Mouse (Mus musculus) forebrain, embryonic 16.5 days (tissue): ENCODE data around the gene Gm11032. TPM values are rescaled to one million over a fixed set of nuclear protein-coding genes. Genes with fewer than 3 reads are reported as not detected.

Experiments used
- ATAC-seq: fragments of 200-750 bp; cut with Nextera tagmentation; 2 replicates; pipeline ENCODE4 v1.8.0; 2017; ENCODE audit warnings: mild to moderate bottlenecking, moderate library complexity
- H3K27ac ChIP-seq: fragments of 300-500 bp; sonication (generic); 2 replicates; pipeline ENCODE4 v1.5.1; 2014; ENCODE audit warnings: low read length, control low read depth
- H3K27me3 ChIP-seq: fragments of 300-500 bp; sonication (generic); replicated peaks from 2 replicates; pipeline ENCODE4 v1.6.1; 2014; ENCODE audit warnings: low read length; ENCODE audit not compliant: control insufficient read depth, insufficient read depth
- H3K36me3 ChIP-seq: fragments of 300-500 bp; sonication (generic); 2 replicates; pipeline ENCODE4 v1.6.1; 2014; ENCODE audit not compliant: control insufficient read depth, insufficient read depth
- H3K4me1 ChIP-seq: fragments of 300-500 bp; sonication (generic); replicated peaks from 2 replicates; pipeline ENCODE4 v1.6.1; 2014; ENCODE audit warnings: low read length; ENCODE audit not compliant: control insufficient read depth, insufficient read depth
- H3K4me2 ChIP-seq: fragments of 300-500 bp; sonication (generic); 2 replicates; pipeline ENCODE4 v1.6.1; 2014; ENCODE audit warnings: mild to moderate bottlenecking, low read length, control low read depth
- H3K4me3 ChIP-seq: fragments of 300-500 bp; sonication (generic); replicated peaks from 2 replicates; pipeline ENCODE4 v1.5.1; 2014; ENCODE audit warnings: mild to moderate bottlenecking, low read length, control low read depth
- H3K9ac ChIP-seq: fragments of 300-500 bp; sonication (generic); replicated peaks from 2 replicates; pipeline ENCODE4 v1.6.1; 2014; ENCODE audit warnings: low read depth, low read length, control low read depth
- H3K9me3 ChIP-seq: fragments of 300-500 bp; sonication (generic); 2 replicates; pipeline ENCODE4 v1.6.1; 2016; ENCODE audit warnings: low read length; ENCODE audit not compliant: control insufficient read depth
- WGBS: fragments of 180-500 bp; shearing (Covaris S2); extraction: QIAGEN DNeasy Blood & Tissue Kit; methylation state at CpG from one replicate; pipeline ENCODE4 v1.1.7; 2014; 5-methylcytosine and 5-hydroxymethylcytosine counted together
- polyA plus RNA-seq: library from polyadenylated mRNA; unstranded; fragments of >200 nt; fragmentation: Nextera tagmentation; extraction: Ambion mirVana; gene quantifications from 2 replicates; pipeline ENCODE4 v1.2.1, GENCODE M21; 2015

The Gm11032 gene
- polyA plus RNA-seq, 1 experiment from 2014 or later, result not detected

DNA sequence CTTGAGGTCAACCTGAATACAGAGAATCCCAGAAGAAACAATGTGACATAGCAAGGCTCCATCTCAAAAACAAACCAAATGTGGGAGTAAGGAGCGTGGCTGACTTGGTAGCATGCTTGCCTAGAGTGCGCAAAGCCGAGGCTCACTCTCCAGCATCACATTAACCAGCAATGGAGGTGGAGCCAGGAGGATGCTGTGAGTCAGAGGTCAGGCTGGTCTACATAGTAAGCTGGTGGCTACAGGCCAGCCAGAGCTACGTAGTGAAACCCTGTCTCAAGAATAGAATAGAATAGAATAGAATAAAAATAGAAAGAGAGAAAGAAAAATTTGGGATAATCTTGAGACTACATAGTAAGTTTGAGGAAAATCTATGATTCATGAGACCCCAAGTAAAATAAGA is 2.0 kb downstream of the Gm11032 start:
- no peaks in the 10 kb centered on the region for H3K4me1 ChIP-seq
- no peak overlapping the region for H3K9ac ChIP-seq
- no peaks in the 10 kb centered on the region for H3K27me3 ChIP-seq
- no peak overlapping the region for H3K4me3 ChIP-seq
- H3K9me3 ChIP-seq, result no peaks in the 10 kb centered on the region
- H3K36me3 ChIP-seq, result no peaks in the 10 kb centered on the region
- ATAC-seq, result no peak
- 79% methylated on average over 4 of the region's 4 CpGs for WGBS
- no peak overlapping the region for H3K4me2 ChIP-seq
- no peak overlapping the region for H3K27ac ChIP-seq

DNA sequence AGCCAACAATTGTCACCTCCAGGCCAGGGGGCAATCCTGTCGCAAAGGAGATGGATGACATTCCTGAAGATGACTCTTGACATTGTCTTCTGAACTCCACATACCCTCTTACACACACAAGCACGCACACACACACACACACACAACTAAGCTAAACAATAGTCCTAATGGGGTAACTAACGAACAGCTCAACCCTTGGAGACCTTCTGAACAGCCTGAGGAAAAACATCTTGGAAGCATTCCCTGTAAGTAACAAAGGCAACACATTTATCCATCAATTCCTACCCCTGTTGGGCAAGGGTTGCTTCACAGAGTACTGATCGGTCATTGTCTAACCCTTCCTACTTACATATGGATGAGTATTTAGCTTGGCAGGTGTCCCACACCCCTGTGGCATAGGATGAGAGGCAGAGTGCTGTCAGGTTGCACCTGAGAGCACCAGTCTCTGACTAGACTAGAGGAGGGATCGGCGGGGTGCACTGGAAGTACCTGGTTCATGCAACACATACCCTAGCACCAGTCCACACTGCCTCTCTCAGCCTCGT is 2.6 kb downstream of the Gm11032 start:
- H3K4me3 ChIP-seq, result no peak overlapping the region
- no peaks in the 10 kb centered on the region for H3K4me1 ChIP-seq
- H3K27ac ChIP-seq, result no peak overlapping the region
- H3K9ac ChIP-seq, result no peak overlapping the region
- H3K4me2 ChIP-seq, result no peak overlapping the region
- H3K36me3 ChIP-seq, result no peaks in the 10 kb centered on the region
- no peaks in the 10 kb centered on the region for H3K9me3 ChIP-seq
- ATAC-seq, result no peak
- no peaks in the 10 kb centered on the region for H3K27me3 ChIP-seq
- 69% methylated on average over 7 of the region's 7 CpGs for WGBS

DNA sequence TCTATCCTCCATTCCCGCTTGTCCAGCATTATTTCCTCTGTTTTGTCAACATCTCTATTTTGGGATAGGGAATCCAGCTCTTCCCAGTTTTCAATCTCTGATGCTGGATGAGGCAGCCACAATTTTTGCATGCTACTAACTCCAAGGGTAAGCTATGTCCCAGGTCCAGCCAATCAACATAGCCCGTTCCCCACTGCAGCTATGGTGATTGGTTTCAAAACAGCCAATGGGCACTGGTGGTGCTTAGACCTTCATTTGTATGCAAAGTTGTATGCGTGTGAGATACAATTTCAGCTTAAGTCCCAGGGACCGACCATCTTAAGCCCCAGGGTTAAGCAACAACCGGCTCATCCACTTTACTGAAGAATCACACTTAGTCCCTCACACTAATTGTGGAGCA is 3.1 kb downstream of the Gm11032 start:
- Histone ChIP-seq H3K9ac (no peak overlapping the region), H3K27ac (no peak overlapping the region), H3K4me2 (no peak overlapping the region), H3K4me3 (no peak overlapping the region), H3K4me1 (no peaks in the 10 kb centered on the region), H3K36me3 (no peaks in the 10 kb centered on the region), H3K27me3 (no peaks in the 10 kb centered on the region), H3K9me3 (no peaks in the 10 kb centered on the region)
- no peak for ATAC-seq
- 57% methylated on average over 5 of the region's 5 CpGs for WGBS

DNA sequence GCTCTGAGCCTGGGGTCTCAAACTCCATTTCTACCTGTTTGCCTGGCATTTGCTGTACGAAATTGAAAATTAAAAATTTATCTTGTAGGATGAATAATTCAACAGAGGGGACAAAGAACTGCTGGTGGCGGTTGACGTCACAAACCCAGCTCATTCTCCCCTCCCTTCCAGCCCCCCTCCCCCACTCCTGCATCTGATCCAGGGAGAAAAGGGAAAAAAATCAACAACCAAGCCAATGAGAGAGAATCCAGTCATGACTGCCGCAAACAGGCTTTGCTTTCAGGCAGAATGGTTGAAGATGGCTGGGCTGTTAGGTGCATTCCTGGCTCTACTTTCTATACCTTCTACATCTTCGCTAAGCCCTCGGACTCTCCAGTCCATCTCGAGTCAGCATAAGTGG is 6.1 kb downstream of the Gm11032 start:
- H3K36me3 ChIP-seq, result no peaks in the 10 kb centered on the region
- H3K9ac ChIP-seq, result no peak overlapping the region
- no peak for ATAC-seq
- no peaks in the 10 kb centered on the region for H3K4me1 ChIP-seq
- WGBS, result 70% methylated on average over 7 of the region's 7 CpGs
- H3K27ac ChIP-seq, result no peak overlapping the region
- no peak overlapping the region for H3K4me2 ChIP-seq
- no peaks in the 10 kb centered on the region for H3K9me3 ChIP-seq
- H3K4me3 ChIP-seq, result no peak overlapping the region
- H3K27me3 ChIP-seq, result no peaks in the 10 kb centered on the region

DNA sequence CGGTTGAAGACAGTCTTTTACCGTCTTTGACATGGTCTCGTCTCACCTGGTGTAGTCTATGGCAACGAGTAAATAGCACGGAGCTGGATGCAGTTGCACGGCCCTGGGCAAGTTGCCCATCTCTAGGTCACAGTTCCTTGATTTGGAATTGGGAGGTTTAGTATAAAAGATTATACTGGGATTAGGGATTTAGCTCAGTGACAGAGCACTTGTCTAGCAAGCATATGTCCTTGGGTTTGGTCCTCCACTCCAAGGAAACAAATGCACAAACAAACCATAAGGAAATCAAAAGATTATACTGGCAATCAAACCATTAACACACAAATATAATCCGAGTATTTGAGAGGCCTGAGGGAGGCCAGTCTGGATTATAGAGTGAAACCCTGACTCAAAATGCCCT is 7.8 kb downstream of the Gm11032 start:
- Histone ChIP-seq H3K4me3 (no peak overlapping the region), H3K4me1 (no peaks in the 10 kb centered on the region), H3K9me3 (no peaks in the 10 kb centered on the region), H3K27ac (no peak overlapping the region), H3K4me2 (no peak overlapping the region), H3K27me3 (no peaks in the 10 kb centered on the region), H3K9ac (no peak overlapping the region), H3K36me3 (no peaks in the 10 kb centered on the region)
- 43% methylated on average over 7 of the region's 7 CpGs for WGBS
- ATAC-seq, result no peak

DNA sequence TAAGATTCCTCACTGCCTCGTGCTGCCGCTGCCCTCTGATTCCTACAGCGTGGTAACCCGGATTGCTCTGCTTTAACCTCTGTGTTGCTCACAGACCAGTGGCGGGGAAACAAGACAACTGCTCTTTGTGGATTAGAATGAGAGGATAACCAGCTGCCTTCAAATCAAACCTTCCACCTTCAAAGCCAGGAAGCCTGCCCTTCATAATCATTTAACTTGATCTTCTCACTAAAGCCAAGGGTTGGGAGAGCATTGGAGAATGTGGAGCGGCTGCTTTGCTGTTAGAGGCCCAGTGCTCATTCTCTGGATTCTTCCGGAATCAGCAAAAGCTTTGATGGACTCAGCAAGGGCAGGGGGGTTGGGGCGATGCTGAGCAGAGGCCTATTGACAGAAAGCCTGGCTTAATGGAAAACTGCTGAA is 10.0 kb downstream of the Gm11032 start:
- Histone ChIP-seq H3K27ac (no peak overlapping the region), H3K4me2 (no peak overlapping the region), H3K27me3 (no peaks in the 10 kb centered on the region), H3K4me1 (no peaks in the 10 kb centered on the region), H3K9ac (no peak overlapping the region), H3K36me3 (no peaks in the 10 kb centered on the region), H3K9me3 (no peaks in the 10 kb centered on the region), H3K4me3 (no peak overlapping the region)
- 42% methylated on average over 8 of the region's 8 CpGs for WGBS
- no peak for ATAC-seq

DNA sequence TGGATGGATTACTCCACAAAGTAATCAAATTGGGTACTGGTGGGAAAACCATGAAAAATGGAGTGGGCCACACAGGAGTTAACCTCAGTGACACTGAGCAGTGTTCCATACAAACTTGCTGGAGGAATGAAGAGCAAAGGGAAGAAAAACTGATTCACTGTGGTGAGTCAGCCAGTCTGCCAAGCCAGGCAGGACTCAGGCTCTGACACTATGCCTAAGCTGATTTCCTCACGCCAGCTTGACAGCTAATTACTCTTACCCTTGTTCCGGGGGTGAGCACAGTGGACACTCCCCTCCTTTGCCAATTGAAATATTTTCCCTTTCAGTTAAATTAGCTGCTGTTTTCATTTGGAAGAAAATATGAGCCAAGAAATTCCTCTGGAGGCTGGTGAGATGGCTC is 13.6 kb downstream of the Gm11032 start:
- no peak overlapping the region for H3K4me2 ChIP-seq
- no peak overlapping the region for H3K4me3 ChIP-seq
- ATAC-seq, result no peak
- no peaks in the 10 kb centered on the region for H3K27me3 ChIP-seq
- H3K27ac ChIP-seq, result no peak overlapping the region
- H3K4me1 ChIP-seq, result peaks cover 3% of the 10 kb centered on the region
- WGBS, result 41% methylated on average over 2 of the region's 2 CpGs
- H3K9ac ChIP-seq, result no peak overlapping the region
- no peaks in the 10 kb centered on the region for H3K9me3 ChIP-seq
- H3K36me3 ChIP-seq, result no peaks in the 10 kb centered on the region

DNA sequence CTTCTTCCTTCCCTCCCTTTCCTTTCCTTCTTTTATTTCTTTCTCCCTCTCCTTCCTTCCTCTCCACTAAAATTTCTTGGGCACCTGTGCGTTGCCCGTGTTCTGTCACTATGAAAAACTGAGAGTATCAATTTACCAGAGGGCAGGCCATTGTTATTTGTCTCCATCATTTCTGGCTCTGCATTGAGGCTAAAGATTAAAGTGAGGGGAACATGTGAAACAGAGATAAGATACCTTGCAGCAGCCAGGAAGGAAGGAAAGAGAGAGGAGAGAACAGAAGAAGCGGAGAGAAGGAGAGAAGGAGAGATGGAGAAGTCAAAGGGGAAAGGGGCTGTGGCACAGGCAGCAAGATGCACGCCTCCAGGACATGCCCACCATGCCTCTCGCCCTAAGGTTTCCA is 14.5 kb downstream of the Gm11032 start:
- H3K9me3 ChIP-seq, result no peaks in the 10 kb centered on the region
- 68% methylated on average over 5 of the region's 5 CpGs for WGBS
- H3K4me3 ChIP-seq, result no peak overlapping the region
- H3K27me3 ChIP-seq, result no peaks in the 10 kb centered on the region
- ATAC-seq, result no peak
- no peak overlapping the region for H3K9ac ChIP-seq
- H3K27ac ChIP-seq, result no peak overlapping the region
- no peaks in the 10 kb centered on the region for H3K36me3 ChIP-seq
- peaks cover 11% of the 10 kb centered on the region for H3K4me1 ChIP-seq
- H3K4me2 ChIP-seq, result no peak overlapping the region

DNA sequence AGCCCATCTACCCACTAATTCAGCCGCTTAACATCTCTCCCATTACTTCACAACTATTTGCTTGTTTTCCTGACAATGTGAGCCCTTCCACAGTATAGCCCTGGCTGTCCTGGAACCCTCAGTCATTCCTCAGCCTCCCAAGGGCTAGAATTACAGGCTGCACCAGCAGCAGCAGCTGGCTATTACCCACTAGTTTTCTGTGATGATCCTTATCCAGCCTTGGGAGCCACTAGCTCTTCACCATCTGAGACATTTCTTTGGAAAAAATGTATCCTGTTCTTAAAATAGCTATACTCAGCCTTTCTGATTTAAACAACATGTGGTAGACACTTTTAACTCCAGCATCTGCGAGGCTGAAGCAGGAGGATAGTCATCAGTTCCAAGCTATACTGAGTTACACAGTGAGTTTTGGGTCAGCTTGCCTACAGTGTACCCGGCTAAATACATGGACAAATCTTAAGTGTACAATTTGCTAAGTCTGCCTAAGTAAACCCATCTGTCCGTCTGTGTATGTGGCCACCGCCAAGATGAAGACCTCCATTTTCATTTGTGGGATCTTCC is 17.0 kb downstream of the Gm11032 start:
- peak overlapping the region; percentile 86 for H3K4me2 ChIP-seq
- no peaks in the 10 kb centered on the region for H3K9me3 ChIP-seq
- H3K36me3 ChIP-seq, result no peaks in the 10 kb centered on the region
- peaks cover 11% of the 10 kb centered on the region for H3K4me1 ChIP-seq
- H3K4me3 ChIP-seq, result peak overlapping the region; percentile 79
- no peak for ATAC-seq
- H3K9ac ChIP-seq, result no peak overlapping the region
- H3K27ac ChIP-seq, result no peak overlapping the region
- WGBS, result 57% methylated on average over 5 of the region's 5 CpGs
- no peaks in the 10 kb centered on the region for H3K27me3 ChIP-seq
